Mouse (Mus musculus): Measurements from ENCODE around the gene Wrap53.
A peak's percentile ranks its signal among the peaks of the same experiment; 100 is the strongest.
"Not testable (repeated sequence)": the region's sequence is repeated elsewhere in the genome, so short reads cannot be mapped to it uniquely, and the experiment has no call there.

Gene Wrap53

GRCm38 (mm10) chr11:69564391-69564790, 15.7 kb downstream of the Wrap53 start:
- no peak for DNase-seq (ENCODE audit: low spot score in 2 of 2)

DNA sequence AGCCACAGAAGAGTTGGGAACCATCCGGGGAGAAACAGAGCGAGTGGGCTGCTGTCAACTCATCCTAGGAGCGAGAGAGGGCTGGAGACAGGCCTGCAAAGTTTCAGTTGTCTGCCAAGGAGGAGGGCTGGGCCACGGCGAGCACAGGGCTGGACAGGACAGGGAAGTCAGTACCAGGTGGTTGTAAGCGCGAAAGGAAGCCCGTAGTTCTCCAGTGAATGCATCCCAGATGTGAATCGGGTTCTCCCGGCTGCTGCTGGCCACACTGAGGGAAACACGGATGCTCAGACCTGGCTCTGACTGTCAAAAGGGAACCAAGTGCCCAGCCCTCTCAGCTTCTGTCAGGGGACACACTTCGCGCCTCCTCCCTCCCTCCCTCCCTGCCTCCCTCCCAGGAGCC, 16.7 kb downstream of the Wrap53 start:
- no peak for DNase-seq (ENCODE audit: low spot score in 2 of 2)

GRCm38 (mm10) chr11:69560896-69561854, 18.9 kb downstream of the Wrap53 start:
- DNase-seq (ENCODE audit: low spot score in 2 of 2) = no peak

- no peak for DNase-seq (ENCODE audit: low spot score in 2 of 2)
Observed at GRCm38 (mm10) chr11:69559851-69560765, 19.9 kb downstream of the Wrap53 start, which contains the start of gene Efnb3. Efnb3 (minus strand) TSS chr11:69560205.

- DNase-seq (ENCODE audit: low spot score in 2 of 2) = no peak
Observed at GRCm38 (mm10) chr11:69559183-69559582, 20.9 kb downstream of the Wrap53 start.

- DNase-seq (ENCODE audit: low spot score in 2 of 2) = no peak
Observed at GRCm38 (mm10) chr11:69558756-69559155, 21.3 kb downstream of the Wrap53 start.

- DNase-seq (ENCODE audit: low spot score in 2 of 2) = no peak
Observed at GRCm38 (mm10) chr11:69557381-69557958, 22.6 kb downstream of the Wrap53 start.

DNA sequence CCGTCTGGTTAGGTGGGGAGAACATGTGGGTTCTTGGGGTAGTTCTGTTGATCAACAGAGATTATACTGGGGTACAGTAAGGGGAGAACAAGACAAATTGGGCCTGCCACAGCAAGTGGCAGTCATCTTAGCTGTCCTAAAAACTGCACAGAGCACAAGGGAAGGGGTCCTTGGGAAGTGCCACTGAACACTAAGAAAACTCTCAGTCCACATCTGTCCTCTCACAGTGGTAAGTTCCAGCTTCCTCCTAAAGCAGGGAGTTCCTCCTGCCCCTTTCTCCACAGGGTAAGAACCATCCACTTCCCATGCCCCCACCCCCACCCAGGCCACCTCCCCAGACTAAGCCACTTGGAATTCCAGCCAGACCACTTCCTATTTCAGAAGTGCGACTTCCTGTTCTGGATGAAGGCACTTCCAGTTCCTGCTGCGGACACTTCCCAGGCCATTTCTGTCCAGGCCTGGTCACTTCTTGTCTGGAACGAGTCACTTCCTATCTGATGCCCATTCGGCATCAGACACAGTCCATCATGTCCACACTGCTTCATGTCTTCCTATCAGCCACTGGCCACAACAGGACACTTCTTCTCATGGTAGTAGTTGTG, 25.4 kb downstream of the Wrap53 start:
- no peak for DNase-seq (ENCODE audit: low spot score in 2 of 2)

- no peak for DNase-seq (ENCODE audit: low spot score in 2 of 2)
Observed at GRCm38 (mm10) chr11:69553341-69553721, 26.7 kb downstream of the Wrap53 start.

DNA sequence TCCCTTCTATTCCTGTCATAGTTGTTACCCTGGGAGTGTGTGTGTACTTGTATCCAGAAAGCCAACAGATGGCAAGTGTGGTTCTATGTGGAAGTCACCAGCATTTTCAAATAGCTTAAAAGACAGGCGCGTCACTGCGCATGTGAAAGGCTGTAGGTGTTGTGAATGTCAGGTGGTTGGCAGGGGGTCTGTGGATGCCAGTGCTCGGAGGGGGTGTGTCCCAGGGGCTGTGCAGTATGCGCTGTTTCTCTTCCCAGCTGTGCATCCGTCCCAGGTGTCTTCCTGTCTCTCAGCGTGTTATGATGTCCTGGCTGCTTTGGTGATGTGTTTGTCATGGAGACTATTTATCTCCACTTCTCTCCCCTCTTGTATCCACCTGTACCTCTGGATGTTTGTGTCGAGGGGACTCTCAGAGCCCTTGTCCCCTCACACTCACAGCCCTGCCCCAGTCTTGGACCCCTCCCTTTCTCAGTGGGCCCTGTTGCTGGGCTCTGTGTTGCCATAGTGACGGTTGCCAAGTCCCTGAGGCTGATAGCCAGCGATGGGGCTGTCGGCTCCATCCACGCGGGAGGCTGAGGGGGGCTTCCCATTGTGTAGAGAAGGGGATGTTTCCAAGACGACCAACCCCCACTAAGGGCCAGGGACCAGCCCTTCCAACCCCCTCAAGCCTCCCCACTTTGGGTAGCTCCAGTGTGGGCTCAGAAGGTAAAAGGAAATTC, 27.3 kb downstream of the Wrap53 start:
- DNase-seq (ENCODE audit: low spot score in 2 of 2) = no peak

GRCm38 (mm10) chr11:69551310-69551709, 28.7 kb downstream of the Wrap53 start:
- no peak for DNase-seq (ENCODE audit: low spot score in 2 of 2)

GRCm38 (mm10) chr11:69549060-69549656, 30.9 kb downstream of the Wrap53 start, which contains the start of gene Dnah2:
Dnah2 (minus strand) TSS chr11:69549110.
- DNase-seq (ENCODE audit: low spot score in 2 of 2) = no peak

DNA sequence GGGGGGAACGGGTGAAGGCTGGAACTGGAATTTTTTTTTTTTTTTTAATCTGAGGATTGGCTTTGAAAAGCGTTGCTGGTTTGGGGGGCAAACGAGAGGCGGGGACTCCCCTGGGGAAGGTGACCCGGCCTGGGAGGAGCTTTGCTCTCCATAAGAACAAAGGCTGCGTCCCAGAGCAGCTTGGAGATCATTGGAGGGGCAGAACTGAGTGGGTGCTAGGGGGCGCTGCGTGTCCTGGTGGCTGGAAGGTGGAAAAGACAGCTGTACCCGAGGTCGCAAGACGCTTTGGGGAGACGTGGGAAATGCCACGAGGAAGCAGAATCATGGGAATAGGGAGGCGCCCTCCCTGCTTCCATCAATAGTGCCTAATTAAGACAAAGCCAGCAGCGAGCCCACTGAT, 33.0 kb downstream of the Wrap53 start:
- DNase-seq (ENCODE audit: low spot score in 2 of 2) = peak in 1 of 2 experiments; percentile 56

- DNase-seq (ENCODE audit: low spot score in 2 of 2) = peak; percentile 57 to 69
Observed at GRCm38 (mm10) chr11:69546423-69547053, 33.5 kb downstream of the Wrap53 start.

DNA sequence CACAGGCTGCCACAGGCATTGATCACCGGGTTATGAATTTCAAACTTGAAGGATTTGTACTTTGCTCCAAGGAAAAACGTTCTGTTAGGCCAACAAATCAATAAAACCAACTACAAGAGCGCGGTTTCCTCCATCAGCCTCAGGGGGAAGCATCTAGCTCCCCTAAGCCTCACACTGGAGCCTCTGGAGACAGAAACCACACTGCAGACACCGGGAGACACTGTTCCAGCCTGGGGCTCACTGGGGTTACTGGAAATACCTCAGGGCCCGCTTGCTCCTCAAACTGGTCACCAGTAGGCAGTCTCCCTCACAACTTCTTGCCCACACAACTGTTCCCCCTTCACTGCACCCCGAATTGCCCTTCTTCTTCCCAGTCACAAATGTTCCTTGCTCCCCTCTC, 34.1 kb downstream of the Wrap53 start:
- no peak for DNase-seq (ENCODE audit: low spot score in 2 of 2)

DNA sequence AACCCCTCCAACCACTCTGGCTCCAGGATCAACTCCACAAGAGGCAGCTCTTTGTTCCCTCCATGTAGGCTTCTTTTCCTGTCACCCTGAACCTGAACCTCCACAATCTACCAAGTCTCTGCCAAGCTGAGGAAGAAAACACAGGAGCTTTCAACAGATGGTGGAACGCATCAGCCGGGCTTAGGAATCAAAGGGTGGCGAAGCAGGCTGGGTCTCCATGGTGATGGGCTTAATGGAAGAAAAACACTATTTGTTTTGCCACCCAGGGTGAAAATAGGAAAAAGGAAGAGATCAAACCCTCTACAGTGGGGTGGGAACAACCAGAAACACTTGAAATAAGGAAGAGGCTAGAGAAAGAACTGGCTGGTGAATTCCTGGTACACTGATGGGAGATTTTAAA, 36.5 kb downstream of the Wrap53 start:
- no peak for DNase-seq (ENCODE audit: low spot score in 2 of 2)

GRCm38 (mm10) chr11:69541741-69542140, 38.3 kb downstream of the Wrap53 start:
- not testable (repeated sequence) for DNase-seq (ENCODE audit: low spot score in 2 of 2)

DNA sequence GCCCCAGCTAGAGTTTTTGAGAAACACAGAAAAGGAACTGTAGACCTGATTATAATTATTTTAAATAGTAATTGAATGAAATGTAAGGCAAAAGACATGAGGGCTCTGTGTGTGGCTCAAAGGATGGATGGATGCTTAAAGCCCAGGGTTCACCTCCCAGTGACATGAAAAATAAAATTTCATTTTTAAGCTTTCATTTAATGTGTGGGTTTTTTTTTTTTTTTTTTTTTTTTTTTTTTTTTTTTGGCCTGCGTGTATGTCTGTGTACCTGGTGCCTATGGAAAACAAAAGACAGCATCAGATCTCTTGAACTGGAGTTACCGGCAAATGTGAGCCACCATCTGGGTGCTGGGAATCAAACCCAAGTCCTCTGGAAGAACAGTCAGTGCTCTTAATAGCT, 39.4 kb downstream of the Wrap53 start:
- DNase-seq (ENCODE audit: low spot score in 2 of 2) = no peak

DNA sequence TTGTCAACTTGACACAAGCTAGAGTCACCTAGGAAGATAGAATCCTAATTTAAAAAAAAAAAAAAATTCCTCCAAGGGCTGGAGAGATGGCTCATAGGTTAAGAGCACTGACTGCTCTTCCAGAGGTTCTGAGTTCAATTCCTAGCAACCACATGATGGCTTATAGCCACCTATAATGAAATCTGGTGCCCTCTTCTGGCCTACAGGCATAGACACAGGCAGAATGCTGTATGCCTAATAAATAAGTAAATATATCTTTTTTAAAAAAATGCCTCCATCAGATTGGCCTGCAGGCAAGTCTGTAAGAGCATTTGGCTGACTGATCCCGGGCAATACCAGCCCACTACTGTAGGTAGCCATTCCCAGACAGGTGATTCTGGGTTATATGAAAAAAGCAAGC, 45.1 kb downstream of the Wrap53 start:
- no peak for DNase-seq (ENCODE audit: low spot score in 2 of 2)
